Mouse (Mus musculus): Measurements from ENCODE around the gene Ubc. TPM values are rescaled to one million over a fixed set of nuclear protein-coding genes. Genes with fewer than 3 reads are reported as not detected.

Ubc gene
- total and polyA plus RNA-seq, 2 experiments from 2014 or later, result 742 to 889 TPM

- Histone ChIP-seq H3K4me2 (ENCODE audit: low read depth, low read length) (no peak overlapping the region), H3K9ac (replicated peaks; ENCODE audit: low read depth, low read length) (no peak overlapping the region), H3K27me3 (ENCODE audit: control insufficient read depth, insufficient read depth, low read length) (no peaks in the 10 kb centered on the region), H3K36me3 (replicated peaks; ENCODE audit: control insufficient read depth, insufficient read depth, low read length) (no peaks in the 10 kb centered on the region), H3K27ac (ENCODE audit: low read depth) (no peak overlapping the region), H3K4me3 (ENCODE audit: low read depth, low read length) (no peak overlapping the region), H3K9me3 (replicated peaks; ENCODE audit: control insufficient read depth, low read length) (peaks cover 5% of the 10 kb centered on the region; the same call in 1 of the 2 replicates), H3K4me1 (ENCODE audit: control insufficient read depth, insufficient read depth) (no peaks in the 10 kb centered on the region)
- DNase-seq (ENCODE audit: low spot score) (no peak), ATAC-seq (ENCODE audit: insufficient read depth, low read depth) (no peak)
- 63% methylated on average over 7 of the region's 7 CpGs for WGBS
- TF ChIP-seq EP300 (IDR thresholded peaks at IDR 0.05; ENCODE audit: low read depth) (no peak), CTCF (IDR thresholded peaks at IDR 0.05; ENCODE audit: low read depth) (no peak)
These were observed 12.8 kb downstream of the Ubc start for GRCm38 (mm10) chr5:125377214-125377613.

- no peaks in the 10 kb centered on the region for H3K4me1 ChIP-seq (ENCODE audit: control insufficient read depth, insufficient read depth)
- H3K27ac ChIP-seq (ENCODE audit: low read depth), result no peak overlapping the region
- no peak overlapping the region for H3K4me2 ChIP-seq (ENCODE audit: low read depth, low read length)
- WGBS, result 74% methylated on average over 2 of the region's 2 CpGs
- H3K4me3 ChIP-seq (ENCODE audit: low read depth, low read length), result no peak overlapping the region
- H3K9ac ChIP-seq (replicated peaks; ENCODE audit: low read depth, low read length), result no peak overlapping the region
- TF ChIP-seq CTCF (IDR thresholded peaks at IDR 0.05; ENCODE audit: low read depth) (no peak), EP300 (IDR thresholded peaks at IDR 0.05; ENCODE audit: low read depth) (no peak)
- H3K27me3 ChIP-seq (ENCODE audit: control insufficient read depth, insufficient read depth, low read length), result no peaks in the 10 kb centered on the region
- peaks cover 5% of the 10 kb centered on the region; the same call in 1 of the 2 replicates for H3K9me3 ChIP-seq (replicated peaks; ENCODE audit: control insufficient read depth, low read length)
- H3K36me3 ChIP-seq (replicated peaks; ENCODE audit: control insufficient read depth, insufficient read depth, low read length), result no peaks in the 10 kb centered on the region
- no peak for DNase-seq (ENCODE audit: low spot score)
- no peak for ATAC-seq (ENCODE audit: insufficient read depth, low read depth)
These were observed 14.1 kb downstream of the Ubc start for GRCm38 (mm10) chr5:125375871-125376270.

DNA sequence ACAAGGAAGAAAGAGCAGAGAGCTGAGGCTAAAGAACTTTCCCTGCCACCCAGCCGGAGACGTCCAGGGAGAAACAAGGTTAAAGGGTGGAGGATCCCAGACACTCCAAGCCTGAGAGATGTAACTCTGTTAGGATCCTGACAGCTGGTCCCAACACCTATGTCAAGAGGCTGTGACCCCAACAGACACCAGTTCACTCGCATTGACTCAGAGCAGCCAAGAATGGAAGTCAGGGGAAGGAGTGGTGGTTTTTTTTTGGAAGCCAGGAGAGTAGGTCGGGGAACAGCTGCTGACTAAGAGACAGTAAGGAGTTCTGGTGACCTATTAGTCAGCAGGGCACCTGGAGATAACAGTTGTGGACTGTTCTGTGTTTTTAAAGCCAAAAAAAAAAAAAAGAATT is 18.0 kb downstream of the Ubc start:
- H3K27ac ChIP-seq (ENCODE audit: low read depth), result no peak overlapping the region
- 48% methylated on average over 4 of the region's 4 CpGs for WGBS
- no peak overlapping the region for H3K9ac ChIP-seq (replicated peaks; ENCODE audit: low read depth, low read length)
- no peaks in the 10 kb centered on the region for H3K4me1 ChIP-seq (ENCODE audit: control insufficient read depth, insufficient read depth)
- H3K9me3 ChIP-seq (replicated peaks; ENCODE audit: control insufficient read depth, low read length), result peaks cover 5% of the 10 kb centered on the region; the same call in 1 of the 2 replicates
- DNase-seq (ENCODE audit: low spot score), result no peak
- no peak overlapping the region for H3K4me2 ChIP-seq (ENCODE audit: low read depth, low read length)
- H3K36me3 ChIP-seq (replicated peaks; ENCODE audit: control insufficient read depth, insufficient read depth, low read length), result no peaks in the 10 kb centered on the region
- ATAC-seq (ENCODE audit: insufficient read depth, low read depth), result no peak
- TF ChIP-seq EP300 (IDR thresholded peaks at IDR 0.05; ENCODE audit: low read depth) (no peak), CTCF (IDR thresholded peaks at IDR 0.05; ENCODE audit: low read depth) (no peak)
- H3K4me3 ChIP-seq (ENCODE audit: low read depth, low read length), result no peak overlapping the region
- no peaks in the 10 kb centered on the region for H3K27me3 ChIP-seq (ENCODE audit: control insufficient read depth, insufficient read depth, low read length)

DNA sequence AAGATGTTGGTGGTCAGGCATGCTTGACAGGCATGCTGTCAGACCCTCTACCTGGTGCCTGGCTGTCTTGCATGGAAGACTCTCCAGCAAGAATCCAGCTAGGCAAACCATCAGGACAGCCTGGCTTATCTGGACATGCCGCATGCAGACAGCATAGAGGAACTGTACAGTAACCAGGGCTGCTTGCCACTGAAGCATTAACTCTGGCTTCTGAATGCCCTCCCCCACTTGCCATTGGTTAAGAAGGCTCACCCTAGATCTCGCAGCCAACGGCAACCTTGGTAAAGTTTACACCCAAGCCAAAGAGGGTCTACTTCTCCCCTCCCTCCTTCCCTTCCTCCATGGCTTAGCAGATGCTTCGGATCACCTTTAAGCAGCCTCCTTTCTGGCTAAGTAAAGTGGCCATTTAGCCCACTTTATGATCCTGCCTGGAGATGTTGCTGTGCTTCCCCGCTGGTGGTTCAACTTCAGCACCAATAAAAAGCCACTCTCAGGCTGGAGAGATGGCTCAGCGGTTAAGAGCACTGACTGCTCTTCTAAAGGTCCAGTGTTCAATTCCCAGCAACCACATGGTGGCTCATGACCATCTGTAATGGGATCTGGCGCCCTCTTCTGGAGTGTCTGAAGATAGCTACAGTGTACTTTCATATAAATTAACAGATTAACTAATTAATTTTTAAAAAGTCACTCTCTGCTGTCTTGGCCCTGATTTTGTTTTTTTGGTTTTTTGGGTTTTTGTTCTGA is 18.9 kb downstream of the Ubc start:
- Histone ChIP-seq H3K4me2 (ENCODE audit: low read depth, low read length) (no peak overlapping the region), H3K9ac (replicated peaks; ENCODE audit: low read depth, low read length) (no peak overlapping the region), H3K4me3 (ENCODE audit: low read depth, low read length) (no peak overlapping the region), H3K36me3 (replicated peaks; ENCODE audit: control insufficient read depth, insufficient read depth, low read length) (no peaks in the 10 kb centered on the region), H3K27me3 (ENCODE audit: control insufficient read depth, insufficient read depth, low read length) (no peaks in the 10 kb centered on the region), H3K4me1 (ENCODE audit: control insufficient read depth, insufficient read depth) (no peaks in the 10 kb centered on the region), H3K9me3 (replicated peaks; ENCODE audit: control insufficient read depth, low read length) (peaks cover 5% of the 10 kb centered on the region; the same call in 1 of the 2 replicates), H3K27ac (ENCODE audit: low read depth) (no peak overlapping the region)
- no peak for ATAC-seq (ENCODE audit: insufficient read depth, low read depth)
- TF ChIP-seq EP300 (IDR thresholded peaks at IDR 0.05; ENCODE audit: low read depth), result no peak
- TF ChIP-seq CTCF (IDR thresholded peaks at IDR 0.05; ENCODE audit: low read depth), result no peak
- WGBS, result 66% methylated on average over 7 of the region's 7 CpGs
- DNase-seq (ENCODE audit: low spot score), result no peak

- H3K4me1 ChIP-seq (ENCODE audit: control insufficient read depth, insufficient read depth), result peaks cover 7% of the 10 kb centered on the region
- H3K4me3 ChIP-seq (ENCODE audit: low read depth, low read length), result no peak overlapping the region
- no peak overlapping the region for H3K27ac ChIP-seq (ENCODE audit: low read depth)
- peaks cover under 1% of the 10 kb centered on the region; the same call in 1 of the 2 replicates for H3K9me3 ChIP-seq (replicated peaks; ENCODE audit: control insufficient read depth, low read length)
- no peaks in the 10 kb centered on the region for H3K27me3 ChIP-seq (ENCODE audit: control insufficient read depth, insufficient read depth, low read length)
- peak; percentile 62 for DNase-seq (ENCODE audit: low spot score)
- no peak overlapping the region for H3K9ac ChIP-seq (replicated peaks; ENCODE audit: low read depth, low read length)
- peak; percentile 86 for TF ChIP-seq CTCF (IDR thresholded peaks at IDR 0.05; ENCODE audit: low read depth)
- no peak for TF ChIP-seq EP300 (IDR thresholded peaks at IDR 0.05; ENCODE audit: low read depth)
- no peak overlapping the region for H3K4me2 ChIP-seq (ENCODE audit: low read depth, low read length)
- ATAC-seq (ENCODE audit: insufficient read depth, low read depth), result peak; percentile 7; the same call in 1 of the 2 replicates
- WGBS, result under 1% methylated on average over 4 of the region's 4 CpGs
- H3K36me3 ChIP-seq (replicated peaks; ENCODE audit: control insufficient read depth, insufficient read depth, low read length), result no peaks in the 10 kb centered on the region
These were observed 21.4 kb downstream of the Ubc start for GRCm38 (mm10) chr5:125368568-125368967.
